Mouse (Mus musculus) liver, adult 2 months (tissue): ENCODE measurements at regions not wholly inside any gene's neighbourhood (a gene's known extent, or its start where the extent isn't known, plus 50 kb on each side); places are given as distances from the start of the nearest gene placed in this dataset.

Experiments used
- DNase-seq: peaks from one replicate; pipeline ENCODE4 v3.0.0-alpha.2; 2011; ENCODE audit warnings: low read depth, low spot score; ENCODE audit errors: extremely low read depth
- H3K27ac ChIP-seq: fragments of 200-500 bp; replicated peaks from 2 replicates; pipeline ENCODE4 v1.5.1; 2012; ENCODE audit warnings: low read depth, mild to moderate bottlenecking, control low read depth, inconsistent platforms, low read length; ENCODE audit not compliant: insufficient read depth
- H3K27me3 ChIP-seq: fragments of 200-500 bp; 2 replicates; pipeline ENCODE4 v1.6.1; 2012; ENCODE audit warnings: mild to moderate bottlenecking, moderate library complexity, low read length, inconsistent platforms; ENCODE audit not compliant: control insufficient read depth, insufficient read depth
- H3K36me3 ChIP-seq: fragments of 200-500 bp; 2 replicates; pipeline ENCODE4 v1.6.1; 2012; ENCODE audit warnings: low read length, inconsistent platforms; ENCODE audit not compliant: control insufficient read depth, insufficient read depth
- H3K4me1 ChIP-seq: fragments of 200-500 bp; 2 replicates; pipeline ENCODE4 v1.6.1; 2011; ENCODE audit warnings: low read length; ENCODE audit not compliant: control insufficient read depth, insufficient read depth
- H3K4me3 ChIP-seq: fragments of 200-500 bp; 2 replicates; pipeline ENCODE4 v1.5.1; 2011; ENCODE audit warnings: low read depth, mild to moderate bottlenecking, control low read depth, low read length, moderate library complexity; ENCODE audit not compliant: insufficient read depth
- H3K79me2 ChIP-seq: fragments of 200-500 bp; 2 replicates; pipeline ENCODE4 v1.6.1; 2012; ENCODE audit warnings: inconsistent platforms, mild to moderate bottlenecking, low read length, moderate library complexity; ENCODE audit not compliant: control insufficient read depth, insufficient read depth
- H3K9ac ChIP-seq: fragments of 200-500 bp; 2 replicates; pipeline ENCODE4 v1.6.1; 2012; ENCODE audit warnings: low read depth, mild to moderate bottlenecking, control low read depth, inconsistent platforms, low read length
- CTCF ChIP-seq: fragments of 200-500 bp; IDR thresholded peaks from 2 replicates; pipeline ENCODE4 v1.5.1; 2011; ENCODE audit warnings: low read depth, low read length, control low read depth
- POLR2A ChIP-seq: fragments of 200-500 bp; IDR thresholded peaks from 2 replicates; pipeline ENCODE4 v1.6.1; 2011; ENCODE audit warnings: low read length, control low read depth; ENCODE audit not compliant: insufficient read depth; ENCODE audit errors: extremely low read depth
- WGBS: fragments of 180-500 bp; shearing (Covaris S2); methylation state at CpG from one replicate; pipeline ENCODE4 v1.1.7; 2018; 5-methylcytosine and 5-hydroxymethylcytosine counted together

DNA sequence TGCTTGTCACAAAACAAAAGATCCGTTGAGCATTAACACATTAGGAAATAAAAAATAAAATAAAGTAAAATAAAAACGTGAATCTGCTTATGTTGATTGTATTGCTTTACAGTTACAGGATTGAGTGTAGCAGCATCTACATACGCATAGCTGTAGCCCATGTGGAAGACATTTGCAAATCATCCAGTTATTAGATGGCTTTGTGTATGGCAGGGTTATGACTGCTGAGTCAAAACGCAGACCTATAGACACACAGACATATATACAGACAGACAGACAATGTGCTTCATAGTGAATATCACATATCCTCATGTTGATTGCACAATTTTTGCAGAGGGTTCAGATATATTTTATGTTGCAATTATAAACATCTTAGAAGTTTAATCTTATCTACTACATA lies 64.5 kb downstream of the Gm11146 start:
- Histone ChIP-seq H3K4me3 (no peak overlapping the region), H3K27me3 (no peaks in the 10 kb centered on the region), H3K4me1 (no peaks in the 10 kb centered on the region), H3K79me2 (no peaks in the 10 kb centered on the region), H3K9ac (no peak overlapping the region), H3K27ac (no peak overlapping the region), H3K36me3 (no peaks in the 10 kb centered on the region)
- DNase-seq: no peak
- no peak for TF ChIP-seq POLR2A
- no peak for TF ChIP-seq CTCF
- 88% methylated on average over 4 of the region's 4 CpGs for whole genome bisulfite sequencing

- H3K27ac ChIP-seq: no peak overlapping the region
- no peak overlapping the region for H3K4me3 ChIP-seq
- TF ChIP-seq CTCF (no peak), POLR2A (no peak)
- no peak for DNase-seq
- WGBS: 93% methylated on average over 10 of the region's 10 CpGs
- H3K79me2 ChIP-seq: no peaks in the 10 kb centered on the region
- no peak overlapping the region for H3K9ac ChIP-seq
- no peaks in the 10 kb centered on the region for H3K27me3 ChIP-seq
- no peaks in the 10 kb centered on the region for H3K4me1 ChIP-seq
- no peaks in the 10 kb centered on the region for H3K36me3 ChIP-seq
Measured at GRCm38 (mm10) chr16:77536746-77537145, 65.1 kb downstream of the Gm11146 start.

DNA sequence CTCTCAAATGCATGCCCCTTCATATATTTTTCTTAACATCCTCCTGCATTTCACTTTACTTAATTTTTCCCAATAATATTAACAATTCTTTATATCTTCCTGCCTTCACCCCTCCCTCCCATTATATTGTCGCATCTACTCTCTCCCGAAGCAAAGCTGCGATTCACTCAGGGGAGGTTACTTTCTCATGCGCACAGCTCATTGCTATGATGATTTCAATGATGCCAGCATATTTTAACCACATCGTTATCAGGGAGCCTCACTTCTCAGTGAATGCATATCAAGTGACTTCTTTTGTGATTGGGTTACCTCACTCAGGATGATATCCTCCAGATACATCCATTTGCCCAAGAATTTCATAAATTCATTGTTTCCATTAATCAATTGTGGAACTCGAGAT lies 65.6 kb downstream of the Gm11146 start:
- DNase-seq: no peak
- Histone ChIP-seq H3K4me1 (no peaks in the 10 kb centered on the region), H3K36me3 (no peaks in the 10 kb centered on the region), H3K27me3 (no peaks in the 10 kb centered on the region), H3K79me2 (no peaks in the 10 kb centered on the region), H3K4me3 (no peak overlapping the region), H3K27ac (no peak overlapping the region), H3K9ac (no peak overlapping the region)
- WGBS: 93% methylated on average over 6 of the region's 6 CpGs
- TF ChIP-seq CTCF (no peak), POLR2A (no peak)

GRCm38 (mm10) chr16:77535021-77535420 lies 66.9 kb downstream of the Gm11146 start:
- no peak overlapping the region for H3K27ac ChIP-seq
- H3K36me3 ChIP-seq: no peaks in the 10 kb centered on the region
- H3K4me1 ChIP-seq: no peaks in the 10 kb centered on the region
- WGBS: 89% methylated on average over 3 of the region's 3 CpGs
- TF ChIP-seq CTCF (peak; percentile 29; the same call in 1 of the 2 replicates), POLR2A (no peak)
- H3K9ac ChIP-seq: no peak overlapping the region
- H3K27me3 ChIP-seq: no peaks in the 10 kb centered on the region
- H3K4me3 ChIP-seq: no peak overlapping the region
- peak; percentile 40 for DNase-seq
- no peaks in the 10 kb centered on the region; the same call in 1 of the 2 replicates for H3K79me2 ChIP-seq

DNA sequence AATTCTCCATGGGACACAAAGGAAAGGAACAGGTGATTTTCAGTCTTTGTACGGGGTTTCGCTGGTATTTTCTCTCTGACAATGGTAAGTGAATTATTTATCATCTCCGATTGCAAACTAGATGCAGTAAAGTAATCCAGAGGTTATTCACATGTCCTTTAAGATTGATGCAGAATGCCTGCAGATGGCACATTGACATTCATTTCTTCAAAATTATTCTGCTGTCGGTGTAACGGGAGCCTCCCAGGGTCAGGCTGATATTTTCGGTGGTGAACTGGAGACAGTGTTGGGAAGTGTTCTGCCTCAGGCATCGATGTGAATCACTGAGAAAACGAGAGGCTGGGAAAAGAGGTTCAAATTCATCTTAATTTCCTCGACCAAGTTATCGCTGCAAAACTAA lies 70.3 kb downstream of the Gm11146 start:
- Histone ChIP-seq H3K79me2 (no peaks in the 10 kb centered on the region; the same call in 1 of the 2 replicates), H3K9ac (no peak overlapping the region), H3K4me3 (no peak overlapping the region), H3K36me3 (no peaks in the 10 kb centered on the region), H3K27me3 (no peaks in the 10 kb centered on the region), H3K4me1 (no peaks in the 10 kb centered on the region), H3K27ac (no peak overlapping the region)
- DNase-seq: no peak
- TF ChIP-seq CTCF (no peak), POLR2A (no peak)
- WGBS: 95% methylated on average over 10 of the region's 10 CpGs

- H3K27ac ChIP-seq: no peak overlapping the region
- 76% methylated on average over 1 of the region's 1 CpGs for WGBS
- no peak overlapping the region for H3K4me3 ChIP-seq
- no peak overlapping the region for H3K9ac ChIP-seq
- DNase-seq: no peak
- TF ChIP-seq CTCF (no peak), POLR2A (no peak)
- no peaks in the 10 kb centered on the region for H3K36me3 ChIP-seq
- H3K4me1 ChIP-seq: peaks cover 3% of the 10 kb centered on the region; the same call in 1 of the 2 replicates
- H3K27me3 ChIP-seq: no peaks in the 10 kb centered on the region
- no peaks in the 10 kb centered on the region; the same call in 1 of the 2 replicates for H3K79me2 ChIP-seq
Measured at GRCm38 (mm10) chr16:77527951-77528350, 73.9 kb downstream of the Gm11146 start.
